Mouse (Mus musculus) heart, postnatal 0 days (tissue): ENCODE results near the gene Tmem107.

Experiments
- CTCF ChIP-seq: IDR thresholded peaks from 2 replicates; pipeline ENCODE4 v1.5.1; 2016; ENCODE audit warnings: antibody characterized with exemption, control low read depth, low read depth
- EP300 ChIP-seq: IDR thresholded peaks from 2 replicates; pipeline ENCODE4 v1.6.1; 2016; ENCODE audit warnings: antibody characterized with exemption, low read depth

- no peak; the same call in 1 of the 2 replicates for TF ChIP-seq EP300
- no peak for TF ChIP-seq CTCF
Measured at GRCm38 (mm10) chr11:69067601-69068000, 3.0 kb upstream of the Tmem107 start.
